Mouse (Mus musculus) right cerebral cortex, adult 2 months (tissue): ENCODE results near the gene Vps13a.
A peak's percentile ranks its signal among the peaks of the same experiment; 100 is the strongest.
"Not testable (repeated sequence)": the region's sequence is repeated elsewhere in the genome, so short reads cannot be mapped to it uniquely, and the experiment has no call there.

ENCODE experiments used
- DNase-seq, 2 experiments: peaks; one replicate each; pipeline ENCODE4 v3.0.0; 2021 to 2022; ENCODE audit warnings: low spot score in 2 of 2

Vps13a gene

DNA sequence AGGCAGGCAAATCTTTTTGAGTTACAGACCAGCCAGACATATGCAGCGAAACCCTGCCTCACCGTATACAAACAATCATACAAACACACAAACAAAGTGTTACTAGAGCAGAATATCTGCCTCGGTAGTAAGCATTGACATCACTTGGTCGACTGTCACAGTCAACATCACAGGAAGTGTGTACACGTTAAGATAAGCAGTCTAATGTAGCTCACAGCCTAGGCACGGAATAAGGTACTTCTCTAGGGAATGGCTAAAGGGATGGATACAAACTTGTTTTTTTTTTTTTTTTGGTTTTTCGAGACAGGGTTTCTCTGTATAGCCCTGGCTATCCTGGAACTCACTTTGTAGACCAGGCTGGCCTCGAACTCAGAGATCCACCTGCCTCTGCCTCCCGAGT is 23.3 kb downstream of the Vps13a start:
- DNase-seq, result not testable (repeated sequence)

DNA sequence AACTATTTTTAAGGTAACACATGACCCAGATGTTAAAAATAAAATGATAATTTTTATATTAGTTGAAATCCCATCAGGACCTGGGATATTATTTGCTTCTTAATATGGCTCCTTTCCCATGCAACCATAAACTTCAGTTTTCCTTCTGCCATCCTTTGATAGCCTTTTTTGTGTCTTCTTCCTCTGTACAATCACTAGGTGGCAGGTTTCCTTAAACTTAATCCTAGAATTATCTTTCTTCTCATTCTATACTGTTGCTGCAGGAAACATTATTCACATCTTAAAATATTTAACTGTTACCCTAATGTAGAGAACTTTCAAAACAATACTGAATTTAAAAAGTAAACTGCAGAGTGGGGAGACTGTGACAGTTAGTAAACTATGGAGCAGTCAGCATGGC is 24.9 kb downstream of the Vps13a start:
- no peak for DNase-seq

DNA sequence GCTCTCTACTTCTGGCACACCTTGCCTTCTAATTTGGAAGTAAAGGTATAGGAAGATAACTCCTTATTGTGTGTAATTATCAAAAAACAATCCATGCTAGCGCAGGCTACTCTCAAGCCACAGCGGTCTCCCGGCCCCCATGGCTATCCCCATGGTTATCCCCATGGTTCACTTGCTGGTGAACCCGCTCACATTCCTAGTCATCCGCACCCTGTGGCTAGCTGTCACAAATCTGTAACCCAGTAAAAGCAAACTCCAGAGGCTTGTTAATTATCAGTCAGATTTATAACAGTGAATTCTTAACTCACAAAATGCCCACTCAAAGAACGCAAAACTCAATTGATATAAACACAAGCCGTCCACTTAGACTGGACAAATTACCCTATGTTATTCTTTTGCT is 25.5 kb downstream of the Vps13a start:
- no peak for DNase-seq

DNA sequence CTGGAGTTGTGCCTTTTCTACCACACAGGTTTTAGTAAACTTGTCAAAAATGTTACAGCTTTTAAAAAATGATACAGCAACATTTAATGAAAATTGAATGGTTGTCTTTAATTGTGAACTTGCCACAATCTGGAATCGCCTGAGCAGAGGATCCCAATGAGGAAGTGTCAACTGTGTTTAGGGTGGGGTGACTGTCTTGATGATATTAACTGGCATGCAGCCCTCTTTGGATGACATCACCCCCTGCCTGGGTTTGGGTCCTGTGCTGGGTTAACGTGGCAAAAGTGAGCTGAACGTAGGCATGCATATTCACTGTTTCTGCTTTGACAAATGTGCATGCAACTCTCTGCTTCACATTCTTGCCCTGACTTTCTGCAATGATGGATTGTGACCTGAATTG is 27.6 kb downstream of the Vps13a start:
- DNase-seq, result no peak

DNA sequence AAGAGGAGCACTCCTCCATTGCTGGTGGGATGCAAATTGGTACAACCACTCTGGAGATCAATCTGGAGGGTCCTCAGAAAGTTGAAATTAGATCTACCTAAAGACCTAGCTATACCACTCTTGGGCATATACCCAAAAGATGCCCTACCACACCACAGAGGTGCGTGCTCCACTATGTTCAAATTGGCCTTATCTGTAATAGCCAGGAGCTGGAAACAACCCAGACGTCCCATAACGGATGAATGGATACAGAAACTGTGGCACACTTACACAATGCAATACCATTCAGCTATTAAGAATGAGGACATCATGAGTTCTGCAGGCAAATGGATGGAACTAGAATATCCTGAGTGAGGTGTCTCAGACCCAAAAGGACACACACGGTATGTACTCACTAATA is 43.9 kb downstream of the Vps13a start:
- no peak for DNase-seq

DNA sequence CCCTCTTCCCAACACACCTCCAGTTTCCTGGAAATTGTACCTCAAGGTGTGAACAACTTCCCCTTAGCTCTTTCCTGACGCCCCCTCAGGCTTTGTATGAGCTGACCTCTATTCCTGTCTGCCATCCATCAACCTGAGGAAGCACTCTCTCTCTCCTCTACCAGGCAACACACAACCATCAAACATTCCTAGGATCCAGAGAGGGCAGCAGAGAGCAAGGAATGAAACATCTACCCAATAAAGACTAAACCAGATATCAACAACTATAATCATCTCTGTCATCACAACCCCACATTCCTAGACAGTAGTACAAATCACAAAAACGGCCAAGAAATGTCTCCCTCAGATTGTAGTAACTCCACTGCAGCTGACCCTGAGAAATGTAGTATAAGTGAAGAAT is 52.0 kb downstream of the Vps13a start:
- no peak for DNase-seq

DNA sequence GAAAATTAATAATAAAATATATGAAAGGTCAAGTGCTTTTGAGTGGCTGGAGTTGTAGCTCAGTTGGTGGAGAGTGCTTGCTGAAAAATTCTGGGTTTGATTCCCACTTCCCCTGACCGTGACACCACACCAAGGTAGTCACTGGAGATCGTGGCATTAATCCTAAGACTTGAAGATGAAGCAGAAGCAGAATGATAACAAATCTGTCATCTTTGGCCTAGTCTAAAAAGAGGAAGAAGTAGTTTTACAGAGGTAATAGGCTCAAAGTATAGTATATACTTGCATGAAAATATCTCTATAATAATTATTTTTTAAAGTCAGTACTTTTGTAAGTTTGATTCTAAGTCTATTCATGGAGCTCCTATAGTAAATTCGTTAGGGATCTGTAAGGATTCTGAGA is 65.5 kb downstream of the Vps13a start:
- DNase-seq, result no peak

DNA sequence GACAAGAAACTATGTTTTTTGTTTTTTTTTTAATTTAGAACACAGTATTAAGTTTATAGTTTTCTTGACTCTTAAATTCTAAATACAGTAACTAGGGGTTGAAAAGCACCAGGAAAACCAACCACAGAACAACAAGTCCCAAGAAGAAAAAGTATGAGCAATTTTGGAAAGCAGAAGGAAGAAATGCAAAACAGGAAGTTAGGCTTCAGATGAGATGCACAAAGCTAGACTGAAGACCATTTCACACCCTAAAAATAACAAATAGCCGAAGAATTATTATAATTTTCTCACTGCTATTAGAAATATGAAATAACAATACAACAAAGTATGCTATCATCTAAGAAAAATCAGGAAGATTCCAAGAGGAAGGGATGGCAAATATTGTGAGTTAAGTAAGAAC is 78.9 kb downstream of the Vps13a start:
- no peak for DNase-seq

DNA sequence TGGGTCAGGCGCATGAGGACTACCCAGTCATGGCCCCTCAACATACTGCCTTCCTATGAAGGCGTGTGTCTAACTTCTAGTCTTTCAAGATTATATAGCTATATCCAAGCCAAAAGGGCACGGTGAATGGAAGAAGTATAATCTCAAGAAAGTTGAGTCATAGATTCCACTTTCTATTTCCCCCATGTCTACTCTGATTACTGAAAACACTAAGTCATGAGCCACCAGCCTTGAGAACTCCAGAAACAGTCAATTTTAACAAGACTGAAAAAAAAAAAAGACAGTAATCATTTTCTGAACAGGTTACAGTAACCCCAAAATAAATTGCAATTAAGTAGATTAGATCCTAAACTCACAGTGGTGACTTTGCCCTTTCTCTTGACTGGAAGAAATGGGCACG is 95.8 kb downstream of the Vps13a start:
- DNase-seq, result no peak

DNA sequence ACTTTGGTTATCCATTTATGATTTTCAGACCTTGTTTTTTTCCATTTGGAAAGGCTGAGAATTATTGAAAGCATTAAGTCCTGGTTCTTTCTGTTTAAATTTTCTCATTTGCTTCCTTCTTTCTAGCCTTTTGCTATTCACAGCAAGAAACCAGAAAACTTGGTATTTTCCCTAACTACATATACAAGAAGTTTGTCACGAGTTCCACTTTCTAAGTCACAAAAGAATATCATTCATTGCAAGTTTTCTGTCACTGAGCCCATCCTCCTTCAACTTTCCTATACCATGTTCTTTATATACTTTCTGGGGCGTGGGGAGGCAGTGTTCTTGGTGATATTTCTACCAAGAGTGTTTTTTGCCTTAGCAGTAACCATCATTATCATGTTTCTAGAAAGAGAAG is 96.5 kb downstream of the Vps13a start:
- DNase-seq, result no peak

DNA sequence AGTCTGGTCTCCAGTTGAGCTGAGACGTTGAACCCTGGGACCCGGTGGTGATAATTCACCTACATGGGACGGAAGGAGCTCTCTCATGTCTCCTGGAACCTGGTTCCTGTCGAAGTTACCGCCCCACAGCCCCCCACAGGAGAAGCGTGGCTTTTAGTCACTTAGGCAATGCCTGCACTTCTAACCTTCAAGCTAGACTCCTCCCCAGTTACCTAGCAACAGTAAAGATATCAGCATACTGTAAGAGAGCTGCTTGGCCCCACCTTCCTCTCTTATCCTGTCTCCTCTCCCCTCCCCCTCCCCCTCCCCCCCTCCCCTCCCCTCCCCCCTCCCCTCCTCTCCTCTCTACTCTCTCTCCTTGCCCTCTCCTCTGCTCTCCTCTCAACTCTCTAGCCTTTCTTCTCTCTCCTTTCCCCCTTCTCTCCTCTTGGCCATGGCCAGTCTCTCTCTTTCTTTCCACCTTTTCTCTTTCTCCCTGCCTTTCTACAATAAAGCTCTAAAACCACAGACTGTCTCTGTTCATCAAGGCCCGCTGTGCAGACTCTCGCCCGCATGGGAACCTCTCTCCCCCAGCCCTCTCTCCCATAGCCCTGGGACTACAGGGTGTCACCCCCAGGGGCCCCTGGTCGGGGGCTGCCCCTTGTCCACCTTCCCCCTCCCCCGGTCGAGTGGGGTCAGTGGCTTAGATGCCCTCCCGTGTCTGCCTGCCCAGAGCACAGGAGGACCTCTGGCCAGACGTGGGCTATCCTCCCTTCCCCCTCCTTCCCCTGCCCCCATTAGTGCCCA is 154.9 kb downstream of the Vps13a start:
- no peak for DNase-seq

DNA sequence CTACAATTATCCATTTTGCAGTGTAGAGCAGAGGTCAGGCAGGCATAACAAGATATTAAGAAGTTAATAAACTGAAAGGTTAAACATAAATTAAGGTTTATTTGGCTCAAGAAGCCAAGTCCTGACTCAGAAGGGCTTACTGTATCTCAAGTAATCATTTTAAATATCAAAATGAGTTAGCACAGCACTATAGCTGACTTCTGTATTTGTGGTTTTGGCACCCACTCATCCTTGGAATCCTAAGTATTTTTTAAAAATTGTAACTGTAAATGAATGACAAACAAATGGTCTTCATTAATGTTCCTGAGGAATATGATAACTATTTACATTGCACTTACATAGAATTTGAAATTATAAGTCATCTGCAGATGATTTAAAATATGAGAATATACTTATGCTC is 155.7 kb downstream of the Vps13a start:
- DNase-seq, result no peak

DNA sequence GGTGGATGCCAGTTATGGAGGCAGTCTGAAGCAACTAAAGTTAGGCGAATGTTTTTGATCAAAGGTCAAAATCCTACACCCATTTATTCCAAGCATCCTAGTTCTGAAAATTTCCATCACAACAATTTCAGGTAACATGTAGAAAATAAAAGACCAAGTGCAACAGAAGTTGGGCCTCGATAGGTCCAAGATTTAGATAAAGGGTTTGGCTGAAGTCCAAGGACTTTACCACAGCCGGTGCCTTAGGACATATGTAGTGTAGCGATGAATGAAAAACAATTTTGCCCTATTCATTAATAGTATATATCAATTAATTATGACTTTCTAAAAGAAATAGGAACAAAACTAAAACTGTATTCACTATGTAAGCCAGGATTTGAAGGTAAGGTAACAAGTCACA is 157.6 kb downstream of the Vps13a start:
- no peak for DNase-seq

DNA sequence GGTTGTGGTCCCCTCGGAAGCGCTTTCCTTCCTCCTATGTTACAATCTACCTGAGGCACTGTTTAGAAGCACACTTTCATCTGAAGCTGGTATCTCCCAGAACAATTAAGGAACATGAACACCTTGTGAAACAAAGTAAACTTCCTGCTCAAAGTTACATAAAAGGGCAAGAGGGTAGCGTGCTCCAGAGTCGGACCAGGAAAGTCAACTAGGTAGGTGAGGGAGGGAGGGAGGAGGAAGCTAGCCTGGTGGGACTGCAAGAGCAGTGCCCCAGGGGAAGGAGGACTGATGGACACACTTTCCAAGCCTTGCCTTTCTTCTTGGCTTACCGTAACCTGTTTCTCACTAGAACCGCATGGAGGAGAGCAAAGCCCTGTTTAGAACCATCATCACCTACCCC is 173.1 kb downstream of the Vps13a start:
- DNase-seq, result no peak

DNA sequence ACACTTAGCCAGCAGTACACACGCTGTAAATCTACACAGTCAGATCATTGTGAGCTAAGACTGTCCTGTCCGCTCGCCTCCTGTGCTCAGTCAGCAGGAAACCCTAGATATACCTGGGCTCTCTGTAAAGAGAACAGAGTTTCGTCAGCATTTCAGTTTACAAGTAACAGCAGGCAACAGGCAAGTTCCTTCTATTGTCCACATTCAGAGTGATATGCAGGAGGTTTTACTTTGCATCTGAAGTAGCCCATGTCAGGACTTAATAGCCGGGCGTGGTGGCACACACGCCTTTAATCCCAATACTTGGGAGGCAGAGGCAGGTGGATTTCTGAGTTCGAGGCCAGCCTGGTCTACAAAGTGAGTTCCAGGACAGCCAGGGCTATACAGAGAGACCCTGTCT is 178.7 kb downstream of the Vps13a start:
- DNase-seq, result no peak

DNA sequence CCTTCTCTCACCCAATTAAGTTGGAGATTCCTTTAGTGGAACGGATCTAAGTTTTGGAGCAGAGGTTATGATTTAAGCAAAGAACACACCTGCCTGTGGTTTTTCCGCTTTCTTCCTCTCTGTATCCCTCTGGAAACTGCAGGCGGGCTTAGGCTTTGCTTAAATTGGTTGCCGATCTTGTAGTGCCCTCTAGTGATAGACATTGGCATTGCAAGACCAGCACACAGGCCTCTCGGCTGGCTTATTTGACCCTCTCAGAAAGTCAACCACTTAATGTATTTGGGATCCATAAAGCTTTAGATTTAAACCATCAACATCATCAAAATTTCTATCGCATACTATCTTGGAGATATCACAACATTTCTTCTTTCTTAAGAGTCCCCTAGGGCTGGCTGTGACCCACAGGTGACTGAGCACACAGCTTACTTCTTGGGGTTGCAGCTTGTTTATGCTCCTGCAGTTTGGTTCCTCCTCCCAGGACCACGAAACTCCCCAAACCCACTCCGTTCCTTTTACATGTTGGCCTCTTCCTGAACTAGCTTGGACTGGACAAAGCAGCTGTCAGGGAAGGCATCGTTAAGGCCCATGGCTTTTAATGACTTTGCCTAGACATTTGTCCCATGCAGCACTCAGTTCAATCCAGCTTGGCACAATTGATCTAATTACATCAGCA is 181.3 kb downstream of the Vps13a start:
- peak; percentile 76 to 87 for DNase-seq

DNA sequence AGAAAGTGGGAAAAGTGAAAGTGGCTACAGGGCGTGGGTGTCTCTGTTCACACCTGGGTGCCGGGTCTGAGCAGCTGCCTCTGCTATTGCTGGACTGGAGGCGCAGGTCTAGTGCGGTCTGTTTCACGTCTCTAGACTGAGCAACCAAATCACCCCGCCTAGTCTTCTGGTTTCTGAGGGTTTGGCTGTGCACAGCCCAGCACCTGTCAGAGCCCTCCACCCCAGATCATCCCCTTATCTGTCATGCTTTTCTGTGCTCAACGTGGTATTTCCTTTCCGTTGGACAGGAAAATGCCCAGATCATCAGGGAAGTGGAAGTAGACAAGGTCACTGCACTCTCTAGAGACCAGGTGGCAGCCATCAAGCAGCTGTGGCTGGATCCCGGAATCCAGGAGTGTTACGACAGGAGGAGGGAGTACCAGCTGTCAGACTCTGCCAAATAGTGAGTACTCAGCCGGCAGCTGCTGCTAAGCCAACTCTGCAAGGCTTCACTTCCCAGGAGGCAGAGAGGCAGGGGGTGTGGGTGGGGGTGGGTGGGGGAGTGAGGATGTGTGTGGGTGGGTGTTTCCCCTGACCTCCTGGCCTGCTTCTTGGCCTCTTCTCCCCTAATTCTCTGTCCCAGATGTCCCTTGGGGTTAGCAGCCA is 182.0 kb downstream of the Vps13a start:
- DNase-seq, result no peak

DNA sequence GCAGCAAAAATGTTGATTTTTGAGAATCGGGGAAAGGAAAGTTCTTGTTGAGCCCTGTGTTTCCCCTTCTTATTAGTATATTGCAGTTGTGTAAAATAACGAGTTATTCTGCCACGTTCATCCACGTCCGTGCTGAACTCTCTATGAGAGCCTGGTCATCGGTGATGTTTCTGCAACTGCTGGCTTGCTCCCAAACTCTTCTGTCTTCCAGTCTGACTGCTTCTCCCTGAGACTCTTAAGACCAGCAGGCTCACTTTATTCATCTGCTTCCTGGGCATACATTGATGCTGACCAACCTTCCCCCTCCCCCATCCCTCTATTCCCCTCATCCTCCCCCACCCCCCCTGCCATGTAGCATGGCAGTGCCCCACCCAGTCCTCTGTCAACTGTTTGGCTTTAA is 183.5 kb downstream of the Vps13a start:
- no peak for DNase-seq

DNA sequence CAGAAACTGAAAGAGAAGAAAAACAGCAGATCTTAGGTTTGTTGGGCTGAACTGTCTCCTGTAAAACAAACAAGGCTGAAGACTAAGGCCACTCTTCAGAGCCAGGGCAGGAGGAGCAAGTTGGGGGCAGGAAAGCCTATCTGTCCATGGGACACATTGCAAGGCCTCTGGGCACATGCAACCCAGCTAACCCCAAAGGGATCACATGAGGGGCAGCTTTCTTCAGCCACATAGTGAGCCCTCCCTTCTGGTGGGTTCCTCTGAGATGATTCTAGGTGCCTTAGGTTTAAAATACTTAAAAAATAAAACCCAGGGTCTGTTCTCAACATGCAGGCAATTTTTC is 186.8 kb downstream of the Vps13a start:
- DNase-seq, result no peak

DNA sequence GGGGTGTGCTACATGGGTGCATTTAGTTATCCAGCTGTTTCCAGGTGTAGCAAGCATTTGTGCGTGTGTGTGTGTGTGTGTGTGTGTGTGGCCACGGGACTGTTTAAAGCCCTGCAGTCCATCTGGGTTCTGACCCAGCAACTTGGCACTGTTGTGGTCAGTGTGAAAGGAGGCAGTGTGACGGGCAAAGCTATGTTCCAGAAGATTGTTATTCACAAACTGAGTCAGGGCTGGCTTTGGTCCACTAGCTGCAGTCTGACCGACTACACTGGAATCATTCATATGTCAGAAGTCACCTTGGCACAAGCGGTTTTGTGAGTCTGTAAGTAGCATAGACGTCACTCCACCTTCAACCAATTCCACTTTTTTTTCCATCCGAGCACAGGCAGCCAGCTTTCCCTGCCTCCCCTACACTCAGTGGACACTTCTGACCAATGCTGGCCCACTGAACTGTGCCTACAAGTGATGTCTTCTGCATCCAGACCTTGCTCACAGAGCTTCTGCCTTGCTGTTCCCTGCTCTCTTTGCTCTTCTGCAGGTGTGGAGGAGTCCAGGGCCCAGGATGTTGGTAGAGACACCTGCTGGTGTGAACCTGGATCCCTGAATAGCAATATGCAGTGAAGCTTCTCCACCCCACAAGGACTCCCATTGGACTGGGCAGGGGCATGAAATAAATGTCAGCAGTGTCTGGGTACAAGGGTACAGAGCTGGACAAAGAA is 187.3 kb downstream of the Vps13a start:
- peak in 1 of 2 experiments; percentile 22 for DNase-seq

DNA sequence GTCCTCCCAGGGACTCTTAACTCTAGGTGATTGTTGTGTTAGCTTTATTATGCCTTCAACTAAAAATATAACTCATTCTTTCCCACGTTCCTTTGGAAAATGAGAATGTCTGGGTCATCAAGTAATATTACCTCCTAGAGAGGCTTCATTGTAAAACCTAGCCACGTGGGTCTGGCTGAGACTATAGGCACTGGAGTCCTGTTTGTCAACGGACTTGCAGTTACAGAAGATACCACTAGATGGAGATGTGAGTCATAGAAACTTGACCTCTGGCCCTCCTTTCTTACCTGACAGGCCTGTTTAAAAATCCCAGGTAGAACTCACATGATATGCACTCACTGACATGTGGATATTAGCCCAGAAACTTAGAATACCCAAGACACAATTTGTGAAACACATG is 195.4 kb downstream of the Vps13a start:
- DNase-seq, result no peak

DNA sequence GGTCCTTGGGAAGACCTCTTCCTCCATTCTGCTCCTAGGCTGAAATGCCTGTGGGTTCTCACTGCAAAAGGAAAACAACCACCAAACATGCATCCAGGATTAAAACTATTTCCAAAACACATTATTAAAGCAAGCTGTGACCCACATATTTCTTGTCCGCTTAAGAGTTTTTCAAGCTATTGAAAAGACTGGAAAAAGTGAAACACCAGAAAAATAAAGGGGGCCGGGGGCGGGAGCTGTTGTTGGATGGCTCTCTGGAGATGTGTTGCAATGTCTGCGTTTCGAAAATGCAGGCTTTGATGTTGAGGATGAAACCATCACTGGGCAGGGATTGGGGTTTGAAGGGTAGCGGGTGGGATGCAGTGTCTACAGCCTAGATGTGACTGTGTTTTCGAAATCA is 196.2 kb downstream of the Vps13a start:
- no peak for DNase-seq

DNA sequence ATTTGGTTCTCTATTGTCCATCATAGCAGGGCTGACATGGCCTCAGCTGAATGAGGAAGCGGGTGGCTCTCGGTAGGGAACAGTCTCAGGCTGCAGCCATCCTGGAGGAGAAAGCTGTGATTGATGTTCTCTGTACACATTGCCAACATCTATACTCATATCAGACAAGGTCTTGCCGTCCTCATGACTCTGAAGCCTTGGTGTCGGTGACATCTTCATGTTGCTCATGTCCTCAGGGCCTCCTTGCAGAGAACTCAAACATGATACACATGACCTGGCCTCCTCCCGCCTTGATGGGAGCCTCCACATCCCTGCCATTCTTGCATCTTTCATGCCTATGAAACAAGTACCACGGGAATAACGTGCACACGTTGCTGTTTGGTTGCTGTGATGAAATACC is 200.2 kb downstream of the Vps13a start:
- no peak for DNase-seq
